Mouse (Mus musculus) bone marrow, adult 2 months (tissue): Measurements from ENCODE around the gene Tor4a.

Experiments used
- CTCF ChIP-seq: fragments of 200-500 bp; IDR thresholded peaks from 2 replicates; pipeline ENCODE4 v1.5.1; 2011; ENCODE audit warnings: low read length, control low read depth; ENCODE audit not compliant: control insufficient read depth, insufficient read depth
- POLR2A ChIP-seq: fragments of 200-500 bp; IDR thresholded peaks from 2 replicates; pipeline ENCODE4 v1.6.1; 2011; ENCODE audit warnings: low read depth, mild to moderate bottlenecking, control low read depth, low read length, borderline replicate concordance; ENCODE audit not compliant: control insufficient read depth

GRCm38 (mm10) chr2:25184496-25184895, 12.2 kb downstream of the Tor4a start:
- TF ChIP-seq POLR2A (no peak), CTCF (no peak)
